Mouse (Mus musculus): ENCODE results near the gene Pcmt1.
A peak's percentile ranks its signal among the peaks of the same experiment; 100 is the strongest.

The Pcmt1 gene

GRCm38 (mm10) chr10:7680731-7681301 lies at the start of gene Pcmt1, which contains the start of gene Lats1:
Gene Pcmt1, minus strand, starts transcription at chr10:7681136.
Gene Lats1, plus strand, starts transcription at chr10:7681214.
- DNase-seq (ENCODE audit: low spot score in 2 of 2), result peak; percentile 73 to 74

- no peak for DNase-seq (ENCODE audit: low spot score in 2 of 2)
Measured at GRCm38 (mm10) chr10:7727011-7727410, 46.1 kb upstream of the Pcmt1 start.

GRCm38 (mm10) chr10:7726501-7726812 lies 45.5 kb upstream of the Pcmt1 start:
- DNase-seq (ENCODE audit: low spot score in 2 of 2), result no peak

GRCm38 (mm10) chr10:7725751-7726500 lies 45.0 kb upstream of the Pcmt1 start, which contains the start of gene Katna1:
Gene Katna1, plus strand, starts transcription at chr10:7726000.
- DNase-seq (ENCODE audit: low spot score in 2 of 2), result peak; percentile 74 to 78

- DNase-seq (ENCODE audit: low spot score in 2 of 2), result no peak
Measured at GRCm38 (mm10) chr10:7715056-7715455, 34.1 kb upstream of the Pcmt1 start.

- DNase-seq (ENCODE audit: low spot score in 2 of 2), result no peak
Measured at GRCm38 (mm10) chr10:7712506-7712905, 31.6 kb upstream of the Pcmt1 start.

GRCm38 (mm10) chr10:7710121-7710520 lies 29.2 kb upstream of the Pcmt1 start:
- DNase-seq (ENCODE audit: low spot score in 2 of 2), result no peak

GRCm38 (mm10) chr10:7702586-7702985 lies 21.6 kb upstream of the Pcmt1 start:
- no peak for DNase-seq (ENCODE audit: low spot score in 2 of 2)

GRCm38 (mm10) chr10:7700120-7700519 lies 19.2 kb upstream of the Pcmt1 start:
- DNase-seq (ENCODE audit: low spot score in 2 of 2), result no peak

- no peak for DNase-seq (ENCODE audit: low spot score in 2 of 2)
Measured at GRCm38 (mm10) chr10:7695286-7695685, 14.3 kb upstream of the Pcmt1 start.

- DNase-seq (ENCODE audit: low spot score in 2 of 2), result no peak
Measured at GRCm38 (mm10) chr10:7686902-7687301, 6.0 kb upstream of the Pcmt1 start.

- DNase-seq (ENCODE audit: low spot score in 2 of 2), result no peak
Measured at GRCm38 (mm10) chr10:7682249-7682648, 1.3 kb upstream of the Pcmt1 start.

GRCm38 (mm10) chr10:7681343-7682025 lies 548 bp upstream of the Pcmt1 start:
- peak; percentile 19 to 28 for DNase-seq (ENCODE audit: low spot score in 2 of 2)

- DNase-seq (ENCODE audit: low spot score in 2 of 2), result no peak
Measured at GRCm38 (mm10) chr10:7673673-7674072, 7.3 kb downstream of the Pcmt1 start.

GRCm38 (mm10) chr10:7667342-7667802 lies 13.6 kb downstream of the Pcmt1 start, which contains the start of gene Nup43:
Gene Nup43, plus strand, starts transcription at chr10:7667503.
- peak; percentile 74 to 84 for DNase-seq (ENCODE audit: low spot score in 2 of 2)

GRCm38 (mm10) chr10:7664889-7665288 lies 16.0 kb downstream of the Pcmt1 start:
- no peak for DNase-seq (ENCODE audit: low spot score in 2 of 2)

- no peak for DNase-seq (ENCODE audit: low spot score in 2 of 2)
Measured at GRCm38 (mm10) chr10:7664027-7664526, 16.9 kb downstream of the Pcmt1 start.

- DNase-seq (ENCODE audit: low spot score in 2 of 2), result peak; percentile 82 to 90
Measured at GRCm38 (mm10) chr10:7663159-7664026, 17.5 kb downstream of the Pcmt1 start.

GRCm38 (mm10) chr10:7662471-7663141 lies 18.3 kb downstream of the Pcmt1 start:
- no peak for DNase-seq (ENCODE audit: low spot score in 2 of 2)

- no peak for DNase-seq (ENCODE audit: low spot score in 2 of 2)
Measured at GRCm38 (mm10) chr10:7651057-7651456, 29.9 kb downstream of the Pcmt1 start.

- no peak for DNase-seq (ENCODE audit: low spot score in 2 of 2)
Measured at GRCm38 (mm10) chr10:7649059-7649458, 31.9 kb downstream of the Pcmt1 start.
